Comparison of ENCODE assay signal across 11 mouse cellular contexts in genomic region chr3:98036161-98036560, GRCm38 (mm10). TPM values are rescaled to one million over a fixed set of nuclear protein-coding genes. Genes with fewer than 3 reads are reported as not detected.
DNase-seq lines count a peak whose midpoint lies in the region; ATAC-seq lines count a peak whose summit lies in the region.
"Had no signal": no experiment of that assay in that cellular context is flagged by ENCODE, and none has a peak within 500 bp of the region (broad histone marks: within the 10 kb centered on the region; RNA-seq: fewer than 3 reads in every experiment).

No protein-coding gene starts in this region.

- no peaks in the 10 kb centered on the region for H3K9me3 ChIP-seq in heart, embryonic 13.5 days
- no peaks in the 10 kb centered on the region for H3K9me3 ChIP-seq in lung, embryonic 15.5 days
- H3K9me3 ChIP-seq in embryonic facial prominence, embryonic 13.5 days, result no peaks in the 10 kb centered on the region
- H3K9me3 ChIP-seq in limb, embryonic 13.5 days, result no peaks in the 10 kb centered on the region

- DNase-seq in heart, postnatal 25 days (ENCODE audit: low spot score), result no peak
- no peak for DNase-seq in lung, adult 18-20 months
- no peak for DNase-seq in yolk sac, embryonic 10.5 days (ENCODE audit: low spot score)
- DNase-seq in urinary bladder, adult 18-20 months (ENCODE audit: low spot score in 2 of 2), result no peak
- DNase-seq: cerebellum, postnatal 14 days; lung, postnatal 14 days; right cerebral cortex, postnatal 25 days had no signal

- H3K27ac ChIP-seq in heart, embryonic 13.5 days (replicated peaks), result peak overlapping the region; percentile 45
- H3K27ac ChIP-seq in lung, embryonic 15.5 days, result no peak overlapping the region
- H3K27ac ChIP-seq in embryonic facial prominence, embryonic 13.5 days, result peak overlapping the region; percentile 81
- peak overlapping the region; percentile 44; the same call in 1 of the 2 replicates for H3K27ac ChIP-seq in limb, embryonic 13.5 days

- no peak overlapping the region for H3K4me2 ChIP-seq in heart, embryonic 13.5 days
- H3K4me2 ChIP-seq in lung, embryonic 15.5 days, result no peak overlapping the region
- no peak overlapping the region for H3K4me2 ChIP-seq in embryonic facial prominence, embryonic 13.5 days
- H3K4me2 ChIP-seq in limb, embryonic 13.5 days (replicated peaks), result no peak overlapping the region

- WGBS in heart, embryonic 13.5 days, result 60% methylated on average over 6 of the region's 6 CpGs
- WGBS in lung, embryonic 15.5 days, result 39% methylated on average over 6 of the region's 6 CpGs
- 39% methylated on average over 6 of the region's 6 CpGs for WGBS in embryonic facial prominence, embryonic 13.5 days
- WGBS in limb, embryonic 13.5 days, result 70% methylated on average over 6 of the region's 6 CpGs

- peaks cover 92% of the 10 kb centered on the region for H3K4me1 ChIP-seq in heart, embryonic 13.5 days
- peaks cover 64% of the 10 kb centered on the region for H3K4me1 ChIP-seq in lung, embryonic 15.5 days
- peaks cover 87% of the 10 kb centered on the region for H3K4me1 ChIP-seq in embryonic facial prominence, embryonic 13.5 days
- peaks cover 90% of the 10 kb centered on the region for H3K4me1 ChIP-seq in limb, embryonic 13.5 days

- H3K27me3 ChIP-seq in heart, embryonic 13.5 days (replicated peaks), result no peaks in the 10 kb centered on the region
- no peaks in the 10 kb centered on the region for H3K27me3 ChIP-seq in lung, embryonic 15.5 days
- H3K27me3 ChIP-seq in embryonic facial prominence, embryonic 13.5 days, result no peaks in the 10 kb centered on the region
- no peaks in the 10 kb centered on the region for H3K27me3 ChIP-seq in limb, embryonic 13.5 days

- H3K9ac ChIP-seq in heart, embryonic 13.5 days, result peak overlapping the region; percentile 52; the same call in 1 of the 2 replicates
- no peak overlapping the region for H3K9ac ChIP-seq in lung, embryonic 15.5 days
- H3K9ac ChIP-seq in embryonic facial prominence, embryonic 13.5 days, result no peak overlapping the region
- no peak overlapping the region for H3K9ac ChIP-seq in limb, embryonic 13.5 days

- H3K36me3 ChIP-seq in heart, embryonic 13.5 days, result no peaks in the 10 kb centered on the region
- H3K36me3 ChIP-seq in lung, embryonic 15.5 days, result no peaks in the 10 kb centered on the region
- no peaks in the 10 kb centered on the region for H3K36me3 ChIP-seq in embryonic facial prominence, embryonic 13.5 days
- no peaks in the 10 kb centered on the region for H3K36me3 ChIP-seq in limb, embryonic 13.5 days

- no peak overlapping the region for H3K4me3 ChIP-seq in heart, embryonic 13.5 days
- H3K4me3 ChIP-seq in lung, embryonic 15.5 days, result no peak overlapping the region
- no peak overlapping the region for H3K4me3 ChIP-seq in embryonic facial prominence, embryonic 13.5 days
- H3K4me3 ChIP-seq in limb, embryonic 13.5 days, result no peak overlapping the region

- ATAC-seq in heart, embryonic 13.5 days (ENCODE audit: extremely low read depth, insufficient number of reproducible peaks, low FRiP score, low TSS enrichment), result no peak
- 0 out of 2 replicates have a peak, but pooled peaks have one; percentile 68 for ATAC-seq in lung, embryonic 15.5 days (ENCODE audit: borderline replicate concordance, extremely low read depth, low FRiP score, low TSS enrichment)
- peak; percentile 29; the same call in 1 of the 2 replicates for ATAC-seq in embryonic facial prominence, embryonic 13.5 days (ENCODE audit: insufficient number of reproducible peaks, insufficient read depth, low FRiP score, low TSS enrichment, low read depth)
- ATAC-seq in limb, embryonic 13.5 days (ENCODE audit: low FRiP score, low read depth), result no peak

- intact Hi-C loops in heart, postnatal 25 days (cut with DNase I), result no loop called here

RNA-seq across cellular contexts. Expression of gene Notch2, which starts 22.8 kb away (rescaled TPM):
- polyA plus RNA-seq in heart, embryonic 13.5 days (2015; fragmentation: Nextera tagmentation; extraction: Ambion mirVana), result 11.9 and 12.1 TPM in 2 replicates
- total RNA-seq in heart, postnatal 25 days (2021), result 10 to 100 TPM; 19.3 to 19.5 TPM
- polyA plus RNA-seq in lung, embryonic 15.5 days (2015; fragmentation: Nextera tagmentation; extraction: Ambion mirVana), result 33.4 and 35.1 TPM in 2 replicates
- 35.4 and 37.8 TPM in 2 replicates for polyA plus RNA-seq in embryonic facial prominence, embryonic 13.5 days (2015; fragmentation: Nextera tagmentation; extraction: Ambion mirVana)
- polyA plus RNA-seq in limb, embryonic 13.5 days (2015; fragmentation: Nextera tagmentation; extraction: Ambion mirVana), result 39.9 and 43.5 TPM in 2 replicates

Comparison
In these comparisons a context has a peak if more than half of its experiments do, and no peak if none do; other contexts are left out.
1. ATAC-seq: peak in lung, embryonic 15.5 days (single experiment) and embryonic facial prominence, embryonic 13.5 days (single experiment); none in heart, embryonic 13.5 days (single experiment) and limb, embryonic 13.5 days (single experiment).